Mouse (Mus musculus) heart, adult 9 months (tissue): ENCODE measurements at regions not wholly inside any gene's neighbourhood (a gene's known extent, or its start where the extent isn't known, plus 50 kb on each side); places are given as distances from the start of the nearest gene placed in this dataset.

Source experiments
- DNase-seq, 2 experiments: peaks; one replicate each; pipeline ENCODE4 v3.0.0; 2022; ENCODE audit warnings: low spot score in 2 of 2

- DNase-seq: peak; percentile 12 to 19
These were observed 416.8 kb upstream of the Rgmb start for GRCm38 (mm10) chr17:16247681-16248080.

GRCm38 (mm10) chr17:16221253-16221652 is 390.4 kb upstream of the Rgmb start:
- DNase-seq: no peak

GRCm38 (mm10) chr17:16219675-16220566 is 389.1 kb upstream of the Rgmb start:
- DNase-seq: no peak

- DNase-seq: peak; percentile 19 to 31
These were observed 387.8 kb upstream of the Rgmb start for GRCm38 (mm10) chr17:16218623-16219022.

GRCm38 (mm10) chr17:16216796-16217195 is 386.0 kb upstream of the Rgmb start:
- peak; percentile 19 to 50 for DNase-seq

GRCm38 (mm10) chr17:16193636-16194035 is 362.8 kb upstream of the Rgmb start:
- no peak for DNase-seq

- no peak for DNase-seq
These were observed 350.0 kb upstream of the Rgmb start for GRCm38 (mm10) chr17:16180856-16181255.

- no peak for DNase-seq
These were observed 347.3 kb upstream of the Rgmb start for GRCm38 (mm10) chr17:16178102-16178501.

- DNase-seq: peak in 1 of 2 experiments; percentile 6
These were observed 346.1 kb upstream of the Rgmb start for GRCm38 (mm10) chr17:16176782-16177510.

- no peak for DNase-seq
These were observed 342.8 kb upstream of the Rgmb start for GRCm38 (mm10) chr17:16173568-16174105.

- DNase-seq: peak; percentile 56 to 70
These were observed 335.9 kb upstream of the Rgmb start for GRCm38 (mm10) chr17:16166731-16167130.

GRCm38 (mm10) chr17:16158119-16158518 is 327.3 kb upstream of the Rgmb start:
- no peak for DNase-seq

GRCm38 (mm10) chr17:16157711-16158110 is 326.9 kb upstream of the Rgmb start:
- DNase-seq: no peak

GRCm38 (mm10) chr17:16157135-16157534 is 326.3 kb upstream of the Rgmb start:
- no peak for DNase-seq

- DNase-seq: no peak
These were observed 325.8 kb upstream of the Rgmb start for GRCm38 (mm10) chr17:16156596-16156995.

- no peak for DNase-seq
These were observed 324.7 kb upstream of the Rgmb start for GRCm38 (mm10) chr17:16155587-16155986.
